Mouse (Mus musculus): ENCODE measurements around the gene Rab8a. TPM values are rescaled to one million over a fixed set of nuclear protein-coding genes. Genes with fewer than 3 reads are reported as not detected.

The Rab8a gene
- polyA plus RNA-seq, 2 experiments = 84.4 to 142 TPM

GRCm38 (mm10) chr8:72190215-72190539 is 29.2 kb downstream of the Rab8a start:
- H3K9me3 ChIP-seq (ENCODE audit: control insufficient read depth, low read length) = no peaks in the 10 kb centered on the region
- no peak overlapping the region for H3K9ac ChIP-seq (ENCODE audit: low read depth, low read length, severe bottlenecking)
- TF ChIP-seq POLR2A (IDR thresholded peaks at IDR 0.05; ENCODE audit: borderline replicate concordance, extremely low read depth, insufficient read depth, insufficient read length) = no peak
- ATAC-seq (ENCODE audit: low FRiP score, low read depth) = no peak
- no peak overlapping the region for H3K4me3 ChIP-seq (replicated peaks; ENCODE audit: low read length)
- DNase-seq (ENCODE audit: low spot score) = no peak
- H3K4me2 ChIP-seq (replicated peaks; ENCODE audit: low read depth, low read length, severe bottlenecking) = no peak overlapping the region
- WGBS = 95% methylated on average over 2 of the region's 2 CpGs
- no peaks in the 10 kb centered on the region for H3K4me1 ChIP-seq (ENCODE audit: control insufficient read depth, insufficient read depth, low read length)
- H3K36me3 ChIP-seq (ENCODE audit: control insufficient read depth, insufficient read depth, low read length) = no peaks in the 10 kb centered on the region
- no peaks in the 10 kb centered on the region for H3K27me3 ChIP-seq (ENCODE audit: control insufficient read depth, insufficient read depth, low read length)
- H3K27ac ChIP-seq (replicated peaks; ENCODE audit: low read depth, low read length) = no peak overlapping the region

GRCm38 (mm10) chr8:72192065-72192464 is 31.1 kb downstream of the Rab8a start:
- H3K4me3 ChIP-seq (replicated peaks; ENCODE audit: low read length) = no peak overlapping the region
- H3K9me3 ChIP-seq (ENCODE audit: control insufficient read depth, low read length) = no peaks in the 10 kb centered on the region

GRCm38 (mm10) chr8:72197997-72198396 is 37.0 kb downstream of the Rab8a start:
- H3K4me2 ChIP-seq (replicated peaks; ENCODE audit: low read depth, low read length, severe bottlenecking) = no peak overlapping the region
- no peaks in the 10 kb centered on the region for H3K27me3 ChIP-seq (ENCODE audit: control insufficient read depth, insufficient read depth, low read length)
- H3K9ac ChIP-seq (ENCODE audit: low read depth, low read length, severe bottlenecking) = no peak overlapping the region
- no peak for DNase-seq (ENCODE audit: low spot score)
- no peaks in the 10 kb centered on the region for H3K36me3 ChIP-seq (ENCODE audit: control insufficient read depth, insufficient read depth, low read length)
- 56% methylated on average over 8 of the region's 8 CpGs for WGBS
- no peaks in the 10 kb centered on the region for H3K4me1 ChIP-seq (ENCODE audit: control insufficient read depth, insufficient read depth, low read length)
- no peak overlapping the region for H3K27ac ChIP-seq (replicated peaks; ENCODE audit: low read depth, low read length)
- no peak for TF ChIP-seq POLR2A (IDR thresholded peaks at IDR 0.05; ENCODE audit: borderline replicate concordance, extremely low read depth, insufficient read depth, insufficient read length)
- ATAC-seq (ENCODE audit: low FRiP score, low read depth) = no peak
- H3K9me3 ChIP-seq (ENCODE audit: control insufficient read depth, low read length) = peaks cover 9% of the 10 kb centered on the region
- H3K4me3 ChIP-seq (replicated peaks; ENCODE audit: low read length) = no peak overlapping the region

More at GRCm38 (mm10) chr8:72192065-72192464, 31.1 kb downstream of the Rab8a start:
- H3K4me2 ChIP-seq (replicated peaks; ENCODE audit: low read depth, low read length, severe bottlenecking) = no peak overlapping the region
- ATAC-seq (ENCODE audit: low FRiP score, low read depth) = no peak
- H3K27me3 ChIP-seq (ENCODE audit: control insufficient read depth, insufficient read depth, low read length) = no peaks in the 10 kb centered on the region
- no peak for DNase-seq (ENCODE audit: low spot score)
- H3K9ac ChIP-seq (ENCODE audit: low read depth, low read length, severe bottlenecking) = no peak overlapping the region
- no peaks in the 10 kb centered on the region for H3K36me3 ChIP-seq (ENCODE audit: control insufficient read depth, insufficient read depth, low read length)
- no peak overlapping the region for H3K27ac ChIP-seq (replicated peaks; ENCODE audit: low read depth, low read length)
- H3K4me1 ChIP-seq (ENCODE audit: control insufficient read depth, insufficient read depth, low read length) = no peaks in the 10 kb centered on the region
- no peak for TF ChIP-seq POLR2A (IDR thresholded peaks at IDR 0.05; ENCODE audit: borderline replicate concordance, extremely low read depth, insufficient read depth, insufficient read length)

DNA sequence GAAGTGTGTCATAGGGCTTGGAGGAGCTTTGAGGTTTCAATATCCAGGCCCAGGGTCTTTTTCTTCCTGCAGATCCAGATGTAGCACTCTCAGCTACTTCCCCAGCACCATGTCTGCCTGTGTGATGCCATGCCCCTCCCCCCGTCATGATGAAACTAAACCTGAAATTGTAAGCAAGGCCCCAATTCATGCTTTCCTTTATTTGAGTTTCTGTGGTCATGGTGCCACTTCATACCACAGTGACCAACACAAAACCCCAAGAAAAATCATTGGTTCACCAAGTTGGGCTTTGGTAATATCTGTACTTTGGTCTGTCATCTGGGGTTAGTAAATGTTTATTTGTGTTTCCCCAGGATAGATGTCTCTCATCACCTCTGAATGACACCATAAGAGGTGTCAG is 47.6 kb downstream of the Rab8a start:
- ATAC-seq (ENCODE audit: low FRiP score, low read depth) = no peak
- H3K27me3 ChIP-seq (ENCODE audit: control insufficient read depth, insufficient read depth, low read length) = no peaks in the 10 kb centered on the region
- no peaks in the 10 kb centered on the region for H3K36me3 ChIP-seq (ENCODE audit: control insufficient read depth, insufficient read depth, low read length)
- H3K9ac ChIP-seq (ENCODE audit: low read depth, low read length, severe bottlenecking) = no peak overlapping the region
- no peak for TF ChIP-seq POLR2A (IDR thresholded peaks at IDR 0.05; ENCODE audit: borderline replicate concordance, extremely low read depth, insufficient read depth, insufficient read length)
- no peak overlapping the region for H3K27ac ChIP-seq (replicated peaks; ENCODE audit: low read depth, low read length)
- no peak overlapping the region for H3K4me2 ChIP-seq (replicated peaks; ENCODE audit: low read depth, low read length, severe bottlenecking)
- no peak for DNase-seq (ENCODE audit: low spot score)
- WGBS = 80% methylated on average over 1 of the region's 1 CpGs
- no peak overlapping the region for H3K4me3 ChIP-seq (replicated peaks; ENCODE audit: low read length)
- H3K9me3 ChIP-seq (ENCODE audit: control insufficient read depth, low read length) = no peaks in the 10 kb centered on the region; the same call in 1 of the 2 replicates
- H3K4me1 ChIP-seq (ENCODE audit: control insufficient read depth, insufficient read depth, low read length) = no peaks in the 10 kb centered on the region

DNA sequence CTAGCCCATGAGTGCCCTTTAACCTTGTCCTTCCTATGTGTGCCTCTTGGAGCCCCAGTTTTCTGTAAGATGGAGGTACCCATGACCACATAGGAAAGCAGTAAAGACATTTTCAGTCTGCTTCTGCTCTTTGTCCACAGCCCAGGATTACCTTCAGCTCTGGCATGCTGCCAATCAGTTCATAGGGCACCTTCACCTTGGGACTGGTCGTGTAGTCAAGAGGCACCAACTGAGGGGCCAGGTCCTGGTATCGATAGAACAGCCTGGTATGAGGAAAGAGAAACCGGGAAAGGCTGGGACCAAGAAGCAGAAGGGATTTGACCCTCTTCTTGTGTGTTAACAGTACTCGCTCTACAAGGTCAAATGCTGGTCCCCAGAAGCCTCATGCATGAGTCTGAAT is 49.2 kb downstream of the Rab8a start:
- Histone ChIP-seq H3K27ac (replicated peaks; ENCODE audit: low read depth, low read length) (no peak overlapping the region), H3K27me3 (ENCODE audit: control insufficient read depth, insufficient read depth, low read length) (no peaks in the 10 kb centered on the region), H3K4me1 (ENCODE audit: control insufficient read depth, insufficient read depth, low read length) (no peaks in the 10 kb centered on the region), H3K36me3 (ENCODE audit: control insufficient read depth, insufficient read depth, low read length) (no peaks in the 10 kb centered on the region), H3K9me3 (ENCODE audit: control insufficient read depth, low read length) (no peaks in the 10 kb centered on the region), H3K4me3 (replicated peaks; ENCODE audit: low read length) (no peak overlapping the region), H3K9ac (ENCODE audit: low read depth, low read length, severe bottlenecking) (no peak overlapping the region), H3K4me2 (replicated peaks; ENCODE audit: low read depth, low read length, severe bottlenecking) (no peak overlapping the region)
- ATAC-seq (ENCODE audit: low FRiP score, low read depth) (no peak), DNase-seq (ENCODE audit: low spot score) (no peak)
- no peak for TF ChIP-seq POLR2A (IDR thresholded peaks at IDR 0.05; ENCODE audit: borderline replicate concordance, extremely low read depth, insufficient read depth, insufficient read length)
- WGBS = 73% methylated on average over 4 of the region's 4 CpGs

GRCm38 (mm10) chr8:72210710-72211109 is 49.7 kb downstream of the Rab8a start:
- H3K27ac ChIP-seq (replicated peaks; ENCODE audit: low read depth, low read length) = no peak overlapping the region
- H3K4me1 ChIP-seq (ENCODE audit: control insufficient read depth, insufficient read depth, low read length) = no peaks in the 10 kb centered on the region
- H3K4me3 ChIP-seq (replicated peaks; ENCODE audit: low read length) = no peak overlapping the region
- no peaks in the 10 kb centered on the region for H3K27me3 ChIP-seq (ENCODE audit: control insufficient read depth, insufficient read depth, low read length)
- no peaks in the 10 kb centered on the region for H3K36me3 ChIP-seq (ENCODE audit: control insufficient read depth, insufficient read depth, low read length)
- H3K9me3 ChIP-seq (ENCODE audit: control insufficient read depth, low read length) = no peaks in the 10 kb centered on the region
- ATAC-seq (ENCODE audit: low FRiP score, low read depth) (no peak), DNase-seq (ENCODE audit: low spot score) (no peak)
- TF ChIP-seq POLR2A (IDR thresholded peaks at IDR 0.05; ENCODE audit: borderline replicate concordance, extremely low read depth, insufficient read depth, insufficient read length) = no peak
- 47% methylated on average over 2 of the region's 2 CpGs for WGBS
- no peak overlapping the region for H3K9ac ChIP-seq (ENCODE audit: low read depth, low read length, severe bottlenecking)
- no peak overlapping the region for H3K4me2 ChIP-seq (replicated peaks; ENCODE audit: low read depth, low read length, severe bottlenecking)
